Mouse (Mus musculus): Measurements from ENCODE around the gene Irx6. TPM values are rescaled to one million over a fixed set of nuclear protein-coding genes. Genes with fewer than 3 reads are reported as not detected.
A peak's percentile ranks its signal among the peaks of the same experiment; 100 is the strongest.

Irx6 gene
- total RNA-seq, 1 experiment from 2014 or later, result not detected

DNA sequence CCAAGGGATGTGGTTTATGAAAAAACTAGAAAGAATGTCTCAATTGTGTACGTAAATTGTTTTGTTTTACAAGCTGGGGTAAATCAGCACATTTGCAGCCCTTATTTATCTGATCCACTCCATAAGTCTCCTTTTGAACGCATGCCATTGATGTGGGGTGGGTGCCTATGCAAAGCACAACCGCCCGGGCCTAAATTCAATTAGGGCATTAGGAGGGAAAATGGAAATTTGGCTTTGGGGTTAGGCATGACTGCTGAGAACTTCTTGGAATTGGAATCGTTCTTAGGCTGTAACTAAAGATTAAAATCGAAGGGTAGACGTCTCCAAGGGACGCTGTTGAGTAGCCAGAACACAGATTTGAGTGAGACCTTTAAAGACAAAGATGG, 47.8 kb downstream of the Irx6 start:
- no peak for DNase-seq

DNA sequence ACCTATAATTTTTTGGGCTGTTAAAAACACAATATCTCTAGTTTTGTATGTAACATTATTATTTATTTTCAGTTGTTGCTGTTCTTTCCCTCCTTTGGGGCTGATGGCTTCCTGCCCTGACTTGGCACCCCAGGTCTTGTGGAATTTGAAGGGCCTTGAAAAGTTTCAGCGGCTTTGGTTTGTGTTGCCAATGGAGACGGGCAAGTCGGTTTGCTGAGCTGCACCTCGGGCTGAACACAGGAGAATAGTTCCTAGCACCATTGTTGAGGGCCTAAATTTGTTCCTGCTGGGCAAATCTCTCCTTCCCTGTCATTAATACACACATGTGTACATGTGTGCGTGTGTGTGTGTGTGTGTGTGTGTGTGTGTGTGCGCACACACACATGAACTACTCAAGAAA, 49.2 kb downstream of the Irx6 start:
- DNase-seq, result peak; percentile 40

DNA sequence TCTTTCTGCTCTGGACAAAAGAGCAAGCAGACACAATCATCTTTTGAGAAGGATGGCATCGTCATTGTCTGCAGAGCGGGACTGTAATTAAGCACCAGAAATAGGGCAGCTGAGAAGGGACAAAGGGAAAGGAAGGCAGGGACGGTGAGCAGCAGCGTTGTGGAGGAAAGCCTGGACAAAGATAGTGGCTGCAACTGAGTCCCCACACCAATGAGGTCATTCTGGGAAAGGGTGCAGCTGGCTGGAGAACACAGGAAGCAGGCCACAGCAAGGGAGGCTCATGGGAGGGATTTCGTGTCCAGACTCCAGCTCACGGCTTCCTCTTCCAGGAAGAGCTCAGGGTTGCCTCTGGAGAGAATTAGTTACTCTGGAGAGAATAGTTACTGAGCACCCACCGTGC, 49.9 kb downstream of the Irx6 start:
- DNase-seq, result no peak

DNA sequence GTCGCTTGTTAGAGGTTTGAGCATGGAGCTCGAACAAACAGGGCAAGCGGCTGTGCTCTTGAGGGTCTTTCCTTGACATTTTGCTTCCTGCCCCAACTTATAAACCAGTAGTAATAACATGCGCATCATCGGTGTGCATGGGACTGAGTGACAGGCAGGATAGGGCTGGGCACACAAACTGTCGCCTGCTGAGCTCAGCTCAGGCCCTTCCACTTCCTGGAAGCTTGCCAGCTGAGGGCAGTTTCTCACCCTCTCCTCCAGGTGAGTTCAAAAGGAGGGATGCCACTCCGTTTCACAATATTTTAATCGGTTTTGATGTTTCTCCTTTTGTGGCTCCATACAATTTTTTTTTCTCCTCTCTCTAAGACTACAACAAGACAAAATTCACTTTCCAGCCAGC, 50.3 kb downstream of the Irx6 start:
- no peak for DNase-seq

Other genes starting within 250 kb of the Irx6 start
- gene Mmp2, start 153.0 kb downstream of the Irx6 start, total RNA-seq (2021), result 50.8 and 60.4 TPM in 2 replicates
- 2.8 TPM in 2 replicates for gene Lpcat2, start 181.1 kb downstream of the Irx6 start, total RNA-seq (2021)
- 0.64 TPM in 1 of 2 replicates, not detected in the other for gene Capns2, start 227.1 kb downstream of the Irx6 start, total RNA-seq (2021)